Mouse (Mus musculus) heart, postnatal 36 days (tissue): ENCODE data around the gene Pigx. TPM values are rescaled to one million over a fixed set of nuclear protein-coding genes. Genes with fewer than 3 reads are reported as not detected.

Source experiments
- DNase-seq, 2 experiments: peaks; one replicate each; pipeline ENCODE4 v3.0.0; 2021 to 2022
- intact Hi-C: fragments of 180-260 bp; cut with DNase I; formaldehyde crosslinking; loops from one replicate; pipeline ENCODE4 v1.15.1; 2025
- total RNA-seq, 2 experiments: library from RNA; stranded (reverse); gene quantifications; 2 replicates each; pipeline ENCODE4 v1.2.3; 2021

The Pigx gene
- total RNA-seq, result 10 to 100 TPM; 17.7 to 18.7 TPM

DNA sequence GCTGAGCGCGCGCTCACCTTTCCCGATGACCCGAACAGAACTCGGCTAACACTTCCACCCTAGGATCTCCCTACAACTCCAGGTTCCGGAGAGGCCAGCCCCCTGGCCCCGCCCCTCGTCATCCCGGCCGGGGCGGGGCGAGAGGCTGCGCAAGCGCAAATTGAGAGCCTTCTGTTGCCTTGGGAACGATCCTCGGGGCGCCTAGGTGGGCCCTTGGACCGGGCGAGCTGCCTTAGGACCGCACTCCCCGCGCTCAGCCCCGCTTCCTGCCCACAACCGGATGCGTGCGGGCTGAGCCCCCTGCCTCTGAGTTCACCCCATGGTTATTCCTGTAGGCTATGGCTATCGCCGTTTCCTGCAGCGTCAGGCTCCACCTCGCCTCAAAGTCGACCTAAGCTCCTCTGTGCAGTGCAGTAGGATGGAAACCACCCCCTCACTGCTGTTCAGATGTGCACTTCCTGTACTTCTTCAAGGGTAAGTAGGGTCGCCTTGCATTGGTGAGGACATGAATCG, at the start of gene Pigx, which contains the start of gene Cep19:
Pigx (minus strand) TSS at position 103 of the 513 bp plus-strand sequence.
Cep19 (plus strand) TSS at position 163 of the 513 bp plus-strand sequence.
- intact Hi-C loops, result no loop called here

GRCm38 (mm10) chr16:32147589-32148207, 48.2 kb upstream of the Pigx start:
- intact Hi-C loops, result no loop called here
- no peak for DNase-seq

More for the DNA sequence above, at the start of gene Pigx, which contains the start of gene Cep19:
- DNase-seq, result peak; percentile 88 to 93

GRCm38 (mm10) chr16:32144592-32144991, 45.1 kb upstream of the Pigx start:
- no peak for DNase-seq
- intact Hi-C loops, result no loop called here

DNA sequence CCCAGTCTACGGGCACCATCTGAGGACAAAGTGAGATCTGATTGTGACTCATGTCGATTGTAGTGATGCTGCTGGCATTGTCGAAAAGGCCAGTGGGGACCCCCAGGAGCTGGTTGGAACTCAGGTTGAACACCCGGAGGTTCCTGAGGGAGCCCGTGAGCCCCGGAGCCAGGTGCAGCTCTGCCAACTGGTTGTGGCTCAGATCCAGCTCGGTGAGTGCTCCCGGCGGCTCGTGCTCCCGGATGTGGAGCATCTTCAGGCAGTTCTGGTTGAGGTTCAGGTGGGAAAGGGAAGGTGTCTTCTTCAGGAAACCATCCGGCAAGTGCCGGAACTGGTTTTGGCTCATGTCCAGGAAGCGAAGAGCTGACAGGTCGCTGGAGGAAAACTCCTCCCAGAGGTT, 44.2 kb upstream of the Pigx start:
- no peak for DNase-seq
- intact Hi-C loops, result no loop called here

GRCm38 (mm10) chr16:32138954-32139353, 39.4 kb upstream of the Pigx start:
- DNase-seq, result no peak
- intact Hi-C loops, result no loop called here

GRCm38 (mm10) chr16:32135842-32136357, 36.4 kb upstream of the Pigx start:
- DNase-seq, result no peak
- intact Hi-C loops, result no loop called here

GRCm38 (mm10) chr16:32133148-32133547, 33.6 kb upstream of the Pigx start:
- DNase-seq, result no peak
- intact Hi-C loops, result loop anchor here (2.0 kb wide), 1 partner anchor 32 kb away; the partner anchor contains the start of gene Nrros

DNA sequence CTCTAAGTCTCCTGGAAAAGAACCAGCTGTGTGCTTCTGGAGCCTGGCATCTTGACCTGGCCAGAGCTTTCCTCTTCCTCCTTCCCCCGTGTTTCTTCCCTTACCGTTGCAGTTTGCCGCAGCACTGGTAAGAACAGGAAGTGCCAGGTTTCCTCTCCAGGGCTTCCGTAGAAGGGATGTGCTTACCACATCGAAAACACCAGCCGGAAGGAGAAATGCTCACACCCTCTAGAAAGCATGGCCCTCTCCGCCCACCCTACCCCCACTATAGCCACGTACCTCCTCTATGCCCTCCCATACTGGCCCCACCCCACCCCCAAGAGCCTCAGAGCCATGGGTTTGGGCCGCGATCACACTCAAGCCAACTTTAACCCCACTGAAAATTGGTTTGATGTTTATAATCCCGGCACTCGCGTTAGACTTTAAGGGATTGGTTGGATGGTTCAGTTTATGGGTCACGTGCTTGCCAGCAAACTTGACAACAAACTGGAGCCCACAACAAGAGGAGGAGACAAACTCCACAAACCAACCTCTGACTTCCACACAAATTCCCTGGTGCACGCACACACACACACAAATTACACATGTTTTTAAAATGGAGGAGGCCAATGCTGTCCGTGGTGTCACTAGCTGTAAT, 30.8 kb upstream of the Pigx start:
- peak in 1 of 2 experiments; percentile 58 for DNase-seq
- intact Hi-C loops, result no loop called here

- no peak for DNase-seq
- intact Hi-C loops, result no loop called here
Observed at GRCm38 (mm10) chr16:32129449-32130189, 30.1 kb upstream of the Pigx start.

- intact Hi-C loops, result no loop called here
- DNase-seq, result no peak
Observed at GRCm38 (mm10) chr16:32127046-32127445, 27.5 kb upstream of the Pigx start.

GRCm38 (mm10) chr16:32125364-32125763, 25.8 kb upstream of the Pigx start:
- intact Hi-C loops, result no loop called here
- DNase-seq, result no peak

- DNase-seq, result no peak
- intact Hi-C loops, result no loop called here
Observed at GRCm38 (mm10) chr16:32124444-32125335, 25.1 kb upstream of the Pigx start.

- intact Hi-C loops, result no loop called here
- no peak for DNase-seq
Observed at GRCm38 (mm10) chr16:32124020-32124419, 24.5 kb upstream of the Pigx start.

DNA sequence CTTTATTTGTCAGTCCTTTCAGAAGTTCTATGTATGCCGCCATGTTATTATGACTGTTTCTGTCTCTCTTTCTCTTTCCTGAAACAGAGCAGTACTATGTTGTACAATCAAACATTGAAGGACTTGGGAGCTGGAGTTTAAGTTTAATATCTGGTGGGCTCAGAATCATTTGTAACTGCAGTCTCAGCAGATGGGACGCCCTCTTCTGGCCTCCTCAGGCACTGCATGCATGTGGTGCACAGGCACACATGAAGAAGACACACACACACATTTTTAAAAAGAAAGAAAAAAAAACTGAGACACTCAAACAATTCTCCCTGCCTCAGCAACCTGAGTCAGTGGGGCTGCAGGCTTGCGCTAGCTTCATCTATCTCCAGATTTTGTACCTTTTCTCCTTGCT, 20.9 kb upstream of the Pigx start:
- DNase-seq, result no peak
- intact Hi-C loops, result no loop called here

- no peak for DNase-seq
- intact Hi-C loops, result loop anchor here (2.0 to 5.0 kb wide), 2 partner anchors 86 to 383 kb away; no protein-coding TSS in a partner anchor
Observed at GRCm38 (mm10) chr16:32116186-32116585, 16.6 kb upstream of the Pigx start.

- intact Hi-C loops, result loop anchor here (2.0 to 5.0 kb wide), 4 partner anchors 49 to 383 kb away; partner anchors contain the start of genes Fbxo45, Nrros and Wdr53
- no peak for DNase-seq
Observed at GRCm38 (mm10) chr16:32115781-32116180, 16.2 kb upstream of the Pigx start.

DNA sequence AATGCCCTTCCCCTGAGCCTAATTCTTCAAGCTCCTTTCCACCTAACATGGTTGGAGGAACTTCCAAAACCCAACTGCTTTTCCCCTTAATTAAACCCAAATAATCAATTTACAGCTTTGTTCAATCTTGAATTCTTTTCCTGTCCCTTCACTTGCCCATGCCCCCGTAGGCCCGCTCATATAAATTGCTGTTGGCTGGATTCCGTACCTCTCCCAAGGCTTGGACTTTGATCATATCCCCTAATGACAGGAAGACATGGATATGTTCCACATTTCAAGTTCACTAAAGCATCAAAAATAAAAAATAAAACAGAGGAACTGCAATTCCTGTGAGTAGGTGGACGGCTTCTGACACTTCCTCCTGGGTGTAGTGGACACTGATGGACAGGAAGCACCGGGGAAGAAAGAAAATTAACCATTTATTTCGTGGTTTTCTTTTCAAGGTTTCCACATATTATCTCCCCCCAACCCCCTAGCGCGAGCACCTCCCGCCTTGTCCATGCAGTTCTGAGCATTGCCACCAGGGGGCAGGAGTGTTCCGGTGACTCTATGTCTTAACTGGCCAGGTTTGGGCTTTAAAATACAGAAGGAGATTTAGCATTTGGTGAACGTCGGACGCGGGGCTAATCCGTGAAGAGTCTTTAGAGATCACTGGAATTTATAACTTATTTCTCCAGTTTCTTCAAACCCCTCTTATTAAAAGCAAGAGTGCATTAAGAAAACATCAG, 15.6 kb upstream of the Pigx start:
- DNase-seq, result peak; percentile 88 to 96
- intact Hi-C loops, result loop anchor here (2.0 to 5.0 kb wide), 3 partner anchors 50 to 132 kb away; partner anchors contain the start of genes Fbxo45, Nrros and Wdr53

DNA sequence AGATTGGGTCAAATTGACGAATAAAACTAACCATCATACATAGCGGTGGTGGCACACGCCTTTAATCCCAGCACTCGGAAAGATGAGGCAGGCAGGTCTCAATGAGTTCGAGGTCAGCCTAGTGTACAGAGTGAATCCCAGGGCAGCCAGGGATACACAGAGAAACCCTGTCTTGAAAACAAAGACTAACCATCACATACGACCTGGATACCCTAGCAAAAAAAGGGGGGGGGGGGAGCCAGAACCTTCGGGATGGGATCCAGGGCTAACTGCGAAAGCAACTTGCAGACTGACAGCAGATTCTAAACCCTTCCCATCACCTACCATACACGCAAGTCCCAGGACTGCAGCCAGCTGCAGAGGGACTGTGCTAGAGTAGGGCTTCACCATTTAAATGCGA, 14.9 kb upstream of the Pigx start:
- intact Hi-C loops, result loop anchor here (2.0 kb wide), 2 partner anchors 50 to 132 kb away; partner anchors contain the start of genes Fbxo45, Nrros and Wdr53
- no peak for DNase-seq
